Mouse (Mus musculus): Measurements from ENCODE around the gene Nup54.

Gene Nup54

DNA sequence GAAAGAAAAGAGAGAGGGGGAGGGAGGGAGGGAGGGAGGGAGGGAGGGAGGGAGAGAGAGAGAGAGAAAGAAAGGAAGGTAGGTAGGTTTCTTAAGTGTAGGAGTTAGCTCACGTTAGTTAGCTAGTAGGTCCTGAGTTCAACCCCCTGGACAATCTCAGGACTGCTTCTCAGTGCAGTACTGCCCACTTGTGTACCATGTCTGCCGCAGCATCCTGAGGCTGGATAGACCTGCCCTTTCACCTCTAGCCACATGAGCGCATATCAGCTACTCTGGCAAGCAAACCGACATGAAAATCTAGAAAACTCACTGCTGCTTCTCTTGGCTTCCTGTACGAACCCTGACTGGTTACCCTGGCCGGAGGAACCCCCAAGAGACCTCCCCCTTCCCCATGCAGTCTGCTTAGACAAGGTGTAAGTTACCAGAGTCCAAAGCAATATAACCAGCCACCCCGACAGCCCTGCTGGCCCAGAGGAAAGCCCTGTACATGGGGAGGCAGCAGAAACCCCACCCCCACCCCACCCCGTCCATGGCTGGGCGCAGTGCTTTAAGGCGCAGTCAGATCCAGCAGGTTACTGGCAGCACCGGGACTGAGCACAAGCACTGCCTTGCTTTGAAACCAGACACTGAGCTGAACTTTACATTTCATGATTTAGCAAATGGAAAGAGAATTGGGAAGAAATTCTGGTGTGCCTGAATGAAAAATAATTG is 21.6 kb downstream of the Nup54 start:
- no peak for DNase-seq (ENCODE audit: low spot score in 2 of 2)

DNA sequence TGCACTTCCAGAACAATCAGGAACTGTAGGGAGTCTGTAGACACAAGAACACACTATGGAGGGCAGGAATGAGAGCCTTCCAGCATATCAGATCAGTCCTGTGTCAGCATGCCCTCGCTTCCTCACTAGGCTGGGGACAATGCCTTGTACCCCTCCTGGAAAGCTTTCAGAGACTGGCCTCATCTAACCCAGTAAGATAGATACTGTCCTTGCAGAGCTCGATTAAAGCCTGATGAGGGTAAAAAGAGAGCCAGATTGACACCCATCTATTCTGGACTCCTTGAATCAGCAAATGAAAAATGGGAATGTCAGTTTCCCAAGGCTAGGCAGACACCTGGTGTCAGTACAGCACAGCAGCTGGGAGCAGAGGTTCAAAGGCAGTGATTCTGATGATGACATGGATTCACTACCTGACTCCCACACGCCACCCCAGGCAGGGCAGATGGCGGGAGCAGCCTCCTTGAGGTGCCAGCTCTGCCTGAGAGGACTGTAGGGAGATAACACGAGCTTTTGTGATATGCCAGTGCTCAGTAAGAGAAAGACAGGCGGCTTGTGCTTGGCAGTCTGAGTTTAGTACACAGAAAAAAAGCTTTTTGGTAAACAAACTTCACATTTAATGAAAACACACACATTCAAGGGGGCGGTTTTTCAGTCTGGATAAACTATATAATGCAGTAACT is 23.4 kb downstream of the Nup54 start:
- DNase-seq (ENCODE audit: low spot score in 2 of 2): no peak

DNA sequence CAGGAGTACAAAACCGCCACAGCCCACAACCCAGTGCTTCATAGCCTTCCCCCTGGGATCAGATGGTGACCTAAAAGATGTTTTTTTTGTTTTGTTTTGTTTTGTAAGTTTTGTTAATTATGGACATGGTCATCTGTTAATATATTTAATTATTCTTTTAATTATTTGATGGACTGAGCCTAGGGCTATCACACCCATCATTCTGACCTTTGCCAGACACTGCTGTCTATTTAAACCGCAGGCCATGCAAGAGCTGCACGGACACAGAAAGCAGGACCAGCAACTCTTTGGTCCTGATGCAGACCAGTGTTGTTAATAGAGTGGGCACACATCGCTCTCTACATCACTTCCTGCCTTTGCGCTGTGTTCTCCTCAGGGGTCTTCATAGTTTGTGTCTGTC is 24.5 kb downstream of the Nup54 start:
- DNase-seq (ENCODE audit: low spot score in 2 of 2): no peak

DNA sequence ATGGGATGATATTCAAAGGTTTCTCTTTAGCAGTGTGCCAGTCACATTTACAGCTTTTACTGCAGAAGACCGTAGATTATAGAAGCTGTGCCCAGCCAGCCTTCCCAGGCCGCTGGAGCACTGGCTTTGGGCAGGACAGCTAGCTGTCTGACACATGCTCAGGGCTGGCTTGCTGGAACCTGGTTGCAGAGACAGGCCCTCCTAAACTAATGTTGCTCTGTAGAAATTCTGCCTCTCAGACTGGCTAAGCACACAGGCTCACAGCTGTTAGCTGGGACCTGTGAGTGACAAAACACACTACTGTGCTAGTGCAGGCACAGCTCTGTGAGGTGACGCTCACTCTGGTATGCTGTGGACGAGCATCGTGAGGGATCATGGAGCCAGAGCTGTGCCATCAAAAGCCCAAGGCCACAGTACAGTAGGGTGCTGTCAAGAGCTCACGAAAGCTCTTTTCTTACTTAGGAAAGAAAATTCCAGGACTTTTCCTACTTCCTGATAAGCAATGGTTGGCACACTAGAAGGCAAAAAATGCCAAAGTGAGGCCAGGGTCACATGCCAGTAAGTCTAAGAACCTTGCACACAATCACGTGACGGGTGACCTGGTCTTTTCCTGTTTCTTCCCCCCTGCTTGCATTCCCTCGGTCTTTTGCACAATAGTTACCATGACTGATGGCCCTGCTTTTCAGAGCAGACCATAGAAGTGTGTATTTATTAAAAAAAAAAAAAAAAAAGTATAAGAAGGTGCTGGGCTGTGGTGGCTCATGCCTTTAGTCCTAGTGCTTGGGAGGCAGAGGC is 25.5 kb downstream of the Nup54 start:
- no peak for DNase-seq (ENCODE audit: low spot score in 2 of 2)

DNA sequence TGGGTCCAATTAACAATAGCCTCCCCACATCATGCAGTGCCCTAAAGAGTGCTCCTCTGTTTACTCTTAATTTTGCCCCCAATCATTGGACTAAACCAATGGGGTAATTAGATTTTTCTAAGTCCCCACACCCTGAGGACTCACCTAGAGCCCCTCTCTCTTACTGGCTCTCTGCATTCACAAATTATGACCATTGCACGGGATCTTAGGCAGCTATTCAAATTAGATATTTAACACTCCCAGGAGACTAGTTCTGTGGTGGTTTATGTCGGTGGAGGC is 30.7 kb downstream of the Nup54 start:
- DNase-seq (ENCODE audit: low spot score in 2 of 2): no peak

DNA sequence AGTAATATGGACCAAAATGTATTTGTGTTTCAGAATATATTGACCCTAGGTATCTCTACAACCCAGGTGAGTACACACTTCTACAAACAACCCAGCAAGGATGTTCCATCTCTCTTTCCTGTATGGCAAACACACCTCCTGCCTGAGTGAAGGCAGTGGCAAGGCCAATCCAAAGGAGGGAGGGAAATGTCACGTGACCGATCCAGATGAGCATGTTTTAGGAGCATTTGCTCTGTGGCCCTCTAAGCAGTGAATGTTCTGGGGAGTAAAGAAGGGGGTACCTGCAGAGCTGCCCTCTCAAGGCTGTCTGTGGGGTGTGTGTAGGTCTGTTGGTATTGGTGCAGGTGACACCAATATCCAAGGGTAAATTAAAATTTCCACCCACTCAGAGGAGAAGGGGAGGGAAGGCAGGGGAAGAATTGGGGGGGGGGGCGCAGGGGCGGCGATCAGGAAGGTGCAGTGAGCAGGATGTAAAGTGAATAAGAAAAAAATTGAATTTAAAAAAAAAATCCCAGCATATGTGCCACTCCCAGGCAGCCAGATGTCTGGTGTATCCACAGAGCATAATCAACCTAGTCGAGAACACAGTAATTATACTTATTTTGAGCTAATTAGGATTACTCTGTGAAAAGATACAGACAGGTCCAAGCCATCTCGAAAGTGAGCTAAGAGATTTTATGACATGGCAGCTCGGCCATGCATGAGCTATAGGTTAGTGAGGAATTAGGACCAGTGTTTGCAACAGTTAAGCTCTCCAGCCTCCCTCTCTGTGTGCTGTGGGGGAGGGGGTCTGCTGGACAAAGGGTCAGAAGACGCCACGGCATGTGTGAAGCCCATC is 31.2 kb downstream of the Nup54 start:
- DNase-seq (ENCODE audit: low spot score in 2 of 2): no peak

DNA sequence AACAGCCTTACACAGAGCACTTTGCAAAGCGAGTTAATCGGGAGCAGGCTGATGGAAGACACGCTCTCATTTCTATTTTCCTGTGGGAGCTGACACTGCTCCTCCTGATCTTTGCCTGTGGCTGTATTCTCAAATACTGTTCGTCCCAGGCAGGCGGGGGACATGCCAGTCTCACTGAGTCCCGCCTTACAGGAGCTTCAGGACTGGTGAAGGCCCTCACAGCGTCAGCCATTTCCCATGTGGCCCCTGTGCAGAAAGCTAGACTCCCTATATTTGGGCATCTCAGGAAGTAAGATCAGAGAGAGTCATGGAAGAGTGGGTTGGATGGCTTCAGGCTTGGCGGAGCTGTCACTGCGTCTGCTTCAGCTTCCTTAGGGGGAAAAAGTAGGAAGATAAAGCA is 32.2 kb downstream of the Nup54 start:
- no peak for DNase-seq (ENCODE audit: low spot score in 2 of 2)

DNA sequence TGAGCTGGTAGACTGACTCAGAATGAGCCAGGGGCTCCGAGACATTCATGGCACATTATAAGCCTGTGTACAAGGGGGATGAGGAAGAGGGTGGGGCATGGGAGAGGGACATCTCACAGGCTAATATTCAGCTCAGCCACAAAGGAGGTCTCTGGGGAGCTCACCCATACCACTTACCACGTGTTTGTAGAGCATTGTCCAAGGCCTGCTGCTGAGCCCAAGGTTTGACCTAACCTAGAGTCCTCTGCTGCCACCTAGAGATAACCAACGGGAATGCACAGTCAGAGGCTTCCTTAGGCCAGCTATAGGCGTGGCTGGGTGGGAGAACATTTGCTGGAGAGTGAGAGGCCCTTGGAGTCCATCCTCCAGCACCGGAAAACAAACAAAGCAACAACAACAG is 36.9 kb downstream of the Nup54 start:
- DNase-seq (ENCODE audit: low spot score in 2 of 2): peak; percentile 33 to 75

DNA sequence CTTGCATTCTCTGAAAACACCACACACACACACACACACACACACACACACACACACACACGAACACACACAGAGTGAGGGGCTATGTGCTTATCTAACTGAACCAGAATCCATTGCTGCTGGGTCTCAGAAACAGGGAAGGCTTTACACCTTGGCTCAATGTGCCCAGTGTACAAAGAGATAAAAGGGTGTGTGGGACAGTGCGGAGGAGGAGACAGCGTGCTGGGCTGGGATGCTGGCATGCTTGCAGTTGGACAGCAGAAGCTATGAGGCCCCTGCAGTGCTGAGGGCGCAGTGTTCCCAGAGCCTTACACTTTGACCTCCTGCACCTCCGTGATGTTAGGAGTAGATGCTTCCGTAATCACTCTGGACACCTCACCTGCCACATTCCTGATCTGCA is 38.5 kb downstream of the Nup54 start:
- DNase-seq (ENCODE audit: low spot score in 2 of 2): no peak

DNA sequence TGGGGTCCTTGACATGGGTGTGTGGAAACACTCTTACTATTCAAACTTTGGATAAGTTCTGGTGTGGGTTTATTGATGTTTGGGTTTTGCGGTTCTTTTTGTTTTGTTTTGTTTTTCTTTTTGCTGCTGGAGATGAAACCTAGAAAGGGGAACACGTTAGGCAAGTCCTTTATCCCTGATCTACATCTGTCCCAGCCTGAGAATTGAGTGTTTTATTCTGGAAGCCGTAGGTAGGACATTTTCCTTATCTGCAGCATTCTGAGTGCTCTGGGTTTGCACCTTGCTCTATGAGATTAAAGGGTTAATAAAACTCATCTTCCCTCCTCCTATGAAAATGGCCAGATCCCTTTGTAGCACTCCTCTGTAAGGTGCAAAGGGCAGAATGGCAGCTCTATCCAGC is 39.3 kb downstream of the Nup54 start:
- DNase-seq (ENCODE audit: low spot score in 2 of 2): no peak

DNA sequence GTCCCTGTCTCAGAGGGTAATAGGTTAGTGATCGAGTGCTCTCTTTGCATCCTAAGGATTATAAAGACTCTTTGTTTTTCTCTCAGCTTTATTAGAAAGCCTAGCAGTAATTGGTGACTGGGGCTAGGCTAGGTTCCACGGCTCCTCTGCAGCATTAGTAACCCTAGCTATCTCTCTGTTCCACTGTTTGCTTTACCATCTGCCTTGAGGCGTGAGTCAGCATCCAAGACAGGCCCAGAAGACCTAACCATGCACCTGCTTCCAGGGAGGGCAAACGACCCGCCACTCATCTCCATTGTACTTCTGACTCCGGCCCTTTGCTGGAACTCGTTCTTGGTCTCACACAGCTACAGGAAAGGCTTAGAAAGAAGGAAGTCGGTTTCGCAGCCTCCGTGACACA is 41.2 kb downstream of the Nup54 start:
- DNase-seq (ENCODE audit: low spot score in 2 of 2): no peak

DNA sequence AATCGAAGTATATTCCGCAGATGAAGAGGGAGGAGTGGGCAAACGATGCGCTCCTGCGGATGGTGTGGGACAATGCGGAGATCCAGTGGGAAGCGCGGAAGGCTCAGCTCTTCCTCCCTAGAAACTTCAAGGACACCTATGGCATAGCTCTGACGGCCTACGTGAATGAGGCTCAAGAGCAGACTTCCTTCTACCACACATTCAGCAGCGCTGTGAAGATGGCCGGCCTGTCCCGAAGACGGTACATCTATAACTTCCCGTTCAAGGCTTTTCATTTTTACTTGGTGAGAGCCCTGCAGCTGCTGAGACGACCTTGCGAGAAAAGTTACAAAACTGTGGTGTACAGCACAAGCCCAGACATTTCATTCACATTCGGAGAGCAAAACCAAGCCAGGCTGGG is 42.5 kb downstream of the Nup54 start:
- DNase-seq (ENCODE audit: low spot score in 2 of 2): no peak

DNA sequence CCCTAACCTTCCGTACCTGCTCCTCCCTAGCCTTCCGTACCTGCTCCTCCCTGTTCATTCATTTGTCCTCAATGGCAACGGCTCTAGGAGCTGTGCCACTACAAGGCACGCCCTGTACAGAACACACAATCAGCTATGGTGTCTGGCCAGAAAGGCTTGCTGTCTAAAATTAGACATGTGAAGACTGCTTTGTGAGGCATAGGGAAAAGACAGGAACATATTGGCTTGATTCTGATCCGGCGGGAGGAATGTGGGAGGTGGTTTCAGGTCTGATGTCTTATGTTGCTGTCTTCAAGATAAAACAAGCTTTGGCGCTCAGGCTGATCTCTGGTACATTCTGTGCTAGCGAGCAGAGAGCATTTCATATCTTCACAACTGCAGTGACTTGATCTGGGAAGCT is 44.4 kb downstream of the Nup54 start:
- no peak for DNase-seq (ENCODE audit: low spot score in 2 of 2)

DNA sequence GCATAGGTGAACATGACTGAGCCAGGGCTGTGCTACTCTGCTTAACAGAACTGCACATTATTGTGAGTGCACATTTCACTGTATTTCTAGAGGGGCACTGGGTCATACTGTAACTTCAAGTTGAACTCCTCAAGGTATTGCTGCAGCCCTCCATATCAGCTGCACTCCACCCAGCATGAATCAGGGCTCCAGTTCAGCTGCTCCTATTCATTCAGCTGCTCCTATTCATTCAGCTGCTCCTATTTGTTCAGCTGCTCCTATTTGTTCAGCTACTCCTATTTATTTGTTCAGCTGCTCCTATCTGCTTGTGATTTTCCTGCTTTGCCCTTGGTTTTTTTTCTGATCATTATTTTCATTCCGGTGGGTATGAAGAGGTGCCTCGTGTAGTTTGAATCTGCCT is 45.0 kb downstream of the Nup54 start:
- no peak for DNase-seq (ENCODE audit: low spot score in 2 of 2)

DNA sequence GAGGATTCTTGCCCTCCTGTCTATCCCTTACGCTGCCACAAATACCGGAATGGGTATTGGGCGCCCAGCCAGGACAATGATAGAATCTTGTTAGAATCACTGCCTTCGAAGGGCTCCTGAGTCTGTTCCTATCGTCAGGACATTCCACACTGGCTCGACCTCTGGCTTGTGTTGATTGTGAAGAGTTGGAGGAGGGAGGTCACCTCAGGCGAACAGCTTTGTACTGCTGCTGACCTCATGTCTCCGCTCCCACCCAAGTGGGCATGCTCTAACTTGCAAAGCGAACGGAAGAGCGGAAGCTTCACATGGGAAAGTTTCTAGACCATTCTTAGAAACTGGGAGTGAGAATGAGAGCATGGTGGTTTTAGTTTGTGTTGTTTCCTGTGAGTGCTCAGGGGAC is 47.6 kb downstream of the Nup54 start:
- no peak for DNase-seq (ENCODE audit: low spot score in 2 of 2)

DNA sequence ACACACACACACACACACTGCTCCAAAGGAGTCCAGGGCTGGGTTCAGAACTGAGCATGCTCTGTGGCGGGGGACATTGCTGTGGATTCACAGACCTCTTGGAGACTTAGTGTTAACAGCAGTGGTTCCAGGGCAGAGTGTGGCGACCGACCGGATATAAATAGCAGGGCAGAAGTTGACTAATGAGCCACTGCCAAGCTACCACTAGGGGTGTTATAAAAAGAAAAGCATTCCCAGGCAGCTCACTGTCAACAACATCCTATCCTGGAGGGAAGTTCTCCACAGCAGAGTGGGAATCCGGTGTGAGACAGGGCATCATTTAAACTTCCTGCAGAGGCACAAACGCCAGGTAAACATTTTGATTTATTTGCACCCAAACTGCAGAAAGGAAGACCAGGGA is 48.4 kb downstream of the Nup54 start:
- no peak for DNase-seq (ENCODE audit: low spot score in 2 of 2)

DNA sequence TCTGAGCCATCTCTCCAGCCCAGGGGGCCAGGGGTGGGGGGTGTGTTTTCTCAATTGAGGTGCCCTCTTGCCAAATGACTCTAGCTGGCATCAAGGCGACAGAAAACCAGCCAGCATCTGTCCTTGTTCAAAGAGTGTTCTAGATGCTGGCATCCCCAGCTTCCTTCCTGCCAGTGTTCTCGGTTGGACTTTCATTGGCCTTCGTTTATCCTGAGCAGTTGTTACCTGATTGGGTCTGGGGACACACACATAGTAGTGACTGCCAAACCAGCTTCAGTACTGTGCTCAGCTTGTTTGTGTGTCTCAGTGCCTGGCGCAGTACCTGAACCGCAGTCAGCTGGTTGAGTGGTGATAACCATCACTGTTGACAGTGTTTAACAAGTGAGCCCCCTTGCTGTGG is 48.9 kb downstream of the Nup54 start:
- DNase-seq (ENCODE audit: low spot score in 2 of 2): no peak

DNA sequence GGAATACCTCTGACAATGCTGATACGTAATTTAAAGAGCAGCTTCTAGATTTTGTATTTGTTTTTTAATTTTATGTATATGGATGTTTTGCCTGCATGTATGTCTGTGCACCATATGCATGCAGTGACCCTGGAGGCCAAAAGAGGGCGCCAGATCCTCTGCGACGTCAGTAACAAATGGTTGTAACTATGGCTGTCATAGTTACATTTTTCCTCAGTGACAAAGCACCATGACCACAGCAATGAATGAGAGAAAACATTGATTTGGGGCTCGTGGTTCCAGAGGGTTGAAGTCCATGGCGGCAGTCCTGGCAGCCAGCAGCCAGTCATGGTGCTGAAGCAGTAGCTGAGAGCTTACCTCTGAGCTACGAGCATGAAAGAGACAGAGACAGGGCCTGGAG is 50.2 kb downstream of the Nup54 start:
- peak in 1 of 2 experiments; percentile 49 for DNase-seq (ENCODE audit: low spot score in 2 of 2)

DNA sequence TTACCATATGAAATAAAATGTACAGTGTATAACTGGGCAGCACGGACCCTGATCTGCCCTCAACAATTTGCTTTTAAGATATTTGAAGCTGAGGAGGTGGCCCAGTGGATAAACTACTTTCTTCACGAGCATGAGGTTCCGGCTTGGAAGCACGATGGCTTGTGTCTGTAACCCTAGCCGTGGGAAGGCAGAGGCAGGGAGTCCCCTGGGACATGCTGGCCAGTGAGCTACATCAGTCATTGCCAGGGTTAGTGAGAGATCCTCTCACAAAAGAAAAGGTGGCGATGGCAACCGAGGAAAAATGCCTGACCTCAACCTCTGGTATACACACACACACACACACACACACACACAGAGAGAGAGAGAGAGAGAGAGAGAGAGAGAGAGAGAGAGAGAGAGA is 51.3 kb downstream of the Nup54 start:
- no peak for DNase-seq (ENCODE audit: low spot score in 2 of 2)

DNA sequence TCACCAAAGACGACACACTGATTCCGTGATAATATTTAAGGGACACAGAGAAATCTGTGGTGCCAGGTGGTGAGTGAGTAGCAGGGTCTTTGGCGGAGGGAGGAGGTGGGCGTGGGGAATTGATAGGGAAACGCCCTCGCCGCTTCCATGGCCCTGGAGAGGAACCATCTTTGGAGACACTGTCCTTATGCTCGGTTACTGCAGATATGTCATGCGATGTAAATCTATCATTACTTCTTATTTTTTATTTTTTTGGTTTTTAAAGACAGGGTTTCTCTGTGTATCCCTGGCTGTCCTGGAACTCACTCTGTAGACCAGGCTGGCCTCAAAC is 52.7 kb downstream of the Nup54 start:
- DNase-seq (ENCODE audit: low spot score in 2 of 2): no peak

DNA sequence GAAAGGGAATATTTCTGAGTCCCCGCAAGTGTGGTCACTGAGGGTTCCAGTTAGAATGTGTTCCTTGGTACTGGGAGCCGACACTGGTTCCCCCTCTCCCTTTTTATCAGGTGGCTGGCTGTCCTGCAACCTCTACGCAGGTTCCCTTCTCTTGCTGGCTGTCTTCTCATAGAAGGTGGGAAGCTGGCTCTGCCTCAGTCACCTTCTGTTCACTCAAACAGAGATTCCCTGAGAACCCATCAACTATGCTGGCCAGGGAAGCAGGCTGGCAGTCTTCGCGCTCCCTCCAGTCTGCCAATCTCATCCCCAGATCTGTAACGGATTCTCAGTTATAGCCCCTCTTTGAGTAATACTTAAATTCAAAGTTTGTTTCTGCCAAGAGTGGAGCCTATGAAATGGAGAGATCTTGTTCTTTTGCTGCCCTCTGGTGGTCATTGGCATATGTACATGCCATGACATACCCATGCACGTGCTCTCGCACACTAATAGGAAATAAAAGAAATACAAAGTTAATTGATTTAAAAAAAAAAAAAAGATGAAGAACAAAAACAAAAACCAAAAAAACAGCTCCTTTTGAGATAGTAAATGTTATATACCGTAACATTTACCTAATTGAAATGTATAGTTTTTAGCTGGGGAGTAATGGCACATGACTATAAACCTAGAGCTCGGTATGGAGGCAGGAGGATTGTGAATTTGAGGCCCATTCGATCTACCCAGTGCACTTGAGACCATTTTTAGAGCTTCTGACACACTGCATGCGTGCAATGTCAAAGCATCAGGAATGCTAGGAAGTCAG is 53.3 kb downstream of the Nup54 start:
- peak; percentile 53 to 78 for DNase-seq (ENCODE audit: low spot score in 2 of 2)

Data from thymus, postnatal 10 days (tissue).